Mouse (Mus musculus) brain, embryonic 18.5 days (tissue): ENCODE results near the gene Defb26.

ENCODE experiments used
- DNase-seq: peaks from one replicate; pipeline ENCODE4 v3.0.0-alpha.2; 2012; ENCODE audit warnings: low read depth, low spot score

The Defb26 gene

GRCm38 (mm10) chr2:152464570-152465150 is 46.8 kb downstream of the Defb26 start, which contains the start of gene Defb23:
TSS of gene Defb23 (minus strand) at chr2:152464620.
- DNase-seq: no peak

- DNase-seq: no peak
Measured at GRCm38 (mm10) chr2:152459241-152459640, 52.3 kb downstream of the Defb26 start.
